Mouse (Mus musculus) bone marrow, adult 2 months (tissue): ENCODE measurements around the gene Plppr2. TPM values are rescaled to one million over a fixed set of nuclear protein-coding genes. Genes with fewer than 3 reads are reported as not detected.

Experiments used
- H3K27ac ChIP-seq: fragments of 200-500 bp; 2 replicates; pipeline ENCODE4 v1.5.1; 2012; ENCODE audit warnings: low read depth, mild to moderate bottlenecking, control low read depth, inconsistent platforms, low read length; ENCODE audit not compliant: control insufficient read depth, poor library complexity, insufficient read depth
- H3K4me1 ChIP-seq: fragments of 200-500 bp; 2 replicates; pipeline ENCODE4 v1.6.1; 2011; ENCODE audit warnings: low read length; ENCODE audit not compliant: control insufficient read depth, insufficient read depth
- H3K4me3 ChIP-seq: fragments of 200-500 bp; replicated peaks from 2 replicates; pipeline ENCODE3; 2011; ENCODE audit warnings: mild to moderate bottlenecking, low read depth, low read length, control low read depth; ENCODE audit not compliant: control insufficient read depth
- CTCF ChIP-seq: fragments of 200-500 bp; IDR thresholded peaks from 2 replicates; pipeline ENCODE4 v1.5.1; 2011; ENCODE audit warnings: low read length, control low read depth; ENCODE audit not compliant: control insufficient read depth, insufficient read depth
- POLR2A ChIP-seq: fragments of 200-500 bp; IDR thresholded peaks from 2 replicates; pipeline ENCODE4 v1.6.1; 2011; ENCODE audit warnings: low read depth, mild to moderate bottlenecking, control low read depth, low read length, borderline replicate concordance; ENCODE audit not compliant: control insufficient read depth
- WGBS: fragments of 180-500 bp; shearing (Covaris S2); methylation state at CpG from one replicate; pipeline ENCODE4 v1.1.7; 2018; 5-methylcytosine and 5-hydroxymethylcytosine counted together
- polyA plus RNA-seq: library from polyadenylated mRNA; stranded (reverse); fragments of >200 nt; gene quantifications from 2 replicates; pipeline ENCODE4 v1.2.4, GENCODE M21; 2011; ENCODE audit warnings: low replicate concordance; ENCODE audit not compliant: missing spikeins, insufficient read depth, insufficient read length

Plppr2 gene
- polyA plus RNA-seq, 1 experiment: 2.1 TPM

- WGBS: 2% methylated on average over 35 of the region's 35 CpGs
- Histone ChIP-seq H3K4me3 (peak overlapping the region; percentile 94), H3K27ac (peak overlapping the region; percentile 81), H3K4me1 (peaks cover 4% of the 10 kb centered on the region; the same call in 1 of the 2 replicates)
- TF ChIP-seq POLR2A (no peak), CTCF (no peak)
These were observed 19.3 kb upstream of the Plppr2 start for GRCm38 (mm10) chr9:21917493-21918034.

- WGBS: under 1% methylated on average over 36 of the region's 36 CpGs
- Histone ChIP-seq H3K27ac (peak within 1 kb of the TSS; percentile 81), H3K4me3 (peak within 1 kb of the TSS; percentile 94), H3K4me1 (peaks cover 4% of the 10 kb centered on the region; the same call in 1 of the 2 replicates)
- peak; percentile 34; the same call in 1 of the 2 replicates for TF ChIP-seq POLR2A
- TF ChIP-seq CTCF: no peak
These were observed 18.7 kb upstream of the Plppr2 start, which contains the start of gene Rab3d for GRCm38 (mm10) chr9:21918035-21918592. Gene Rab3d, minus strand, starts transcription at chr9:21918192.

GRCm38 (mm10) chr9:21918692-21919384 is 18.0 kb upstream of the Plppr2 start:
- peaks cover 4% of the 10 kb centered on the region; the same call in 1 of the 2 replicates for H3K4me1 ChIP-seq
- WGBS: 45% methylated on average over 5 of the region's 5 CpGs
- TF ChIP-seq CTCF (no peak), POLR2A (no peak)
- no peak overlapping the region for H3K4me3 ChIP-seq
- no peak overlapping the region for H3K27ac ChIP-seq

GRCm38 (mm10) chr9:21923036-21923435 is 13.8 kb upstream of the Plppr2 start:
- H3K4me3 ChIP-seq: no peak overlapping the region
- H3K27ac ChIP-seq: no peak overlapping the region; the same call in 1 of the 2 replicates
- no peak for TF ChIP-seq CTCF
- no peak for TF ChIP-seq POLR2A
- WGBS: 83% methylated on average over 4 of the region's 4 CpGs
- peaks cover 5% of the 10 kb centered on the region; the same call in 1 of the 2 replicates for H3K4me1 ChIP-seq

- WGBS: 21% methylated on average over 3 of the region's 3 CpGs
- Histone ChIP-seq H3K4me1 (peaks cover 5% of the 10 kb centered on the region; the same call in 1 of the 2 replicates), H3K4me3 (no peak overlapping the region)
These were observed 13.2 kb upstream of the Plppr2 start for GRCm38 (mm10) chr9:21923490-21924098.

GRCm38 (mm10) chr9:21924099-21924493 is 12.7 kb upstream of the Plppr2 start:
- TF ChIP-seq POLR2A: no peak
- TF ChIP-seq CTCF: no peak

More at GRCm38 (mm10) chr9:21923490-21924098, 13.2 kb upstream of the Plppr2 start:
- peak overlapping the region; percentile 16; the same call in 1 of the 2 replicates for H3K27ac ChIP-seq
- no peak for TF ChIP-seq CTCF
- no peak for TF ChIP-seq POLR2A

GRCm38 (mm10) chr9:21925034-21925433 is 11.8 kb upstream of the Plppr2 start:
- Histone ChIP-seq H3K4me1 (peaks cover 5% of the 10 kb centered on the region; the same call in 1 of the 2 replicates), H3K27ac (no peak overlapping the region), H3K4me3 (no peak overlapping the region)
- WGBS: 85% methylated on average over 3 of the region's 3 CpGs
- no peak for TF ChIP-seq CTCF

More at GRCm38 (mm10) chr9:21924099-21924493, 12.7 kb upstream of the Plppr2 start:
- H3K27ac ChIP-seq: peak overlapping the region; percentile 44; the same call in 1 of the 2 replicates
- H3K4me3 ChIP-seq: no peak overlapping the region
- WGBS: 13% methylated on average over 6 of the region's 6 CpGs
- peaks cover 5% of the 10 kb centered on the region; the same call in 1 of the 2 replicates for H3K4me1 ChIP-seq

GRCm38 (mm10) chr9:21925506-21925905 is 11.3 kb upstream of the Plppr2 start:
- WGBS: 88% methylated on average over 1 of the region's 1 CpGs
- TF ChIP-seq CTCF (no peak), POLR2A (no peak)
- Histone ChIP-seq H3K4me3 (no peak overlapping the region), H3K27ac (no peak overlapping the region), H3K4me1 (peaks cover 5% of the 10 kb centered on the region; the same call in 1 of the 2 replicates)
